Mouse (Mus musculus): ENCODE measurements at regions not wholly inside any gene's neighbourhood (a gene's known extent, or its start where the extent isn't known, plus 50 kb on each side); places are given as distances from the start of the nearest gene placed in this dataset.

GRCm38 (mm10) chr10:56841486-56841885, 464.4 kb downstream of the Gja1 start:
- TF ChIP-seq MAFK (IDR thresholded peaks at IDR 0.05; ENCODE audit: insufficient read depth, low read depth, low read length) (no peak), ZNF384 (IDR thresholded peaks at IDR 0.05; ENCODE audit: low read depth, low read length) (no peak), HCFC1 (IDR thresholded peaks at IDR 0.05; ENCODE audit: borderline replicate concordance, insufficient read depth, low read length) (no peak), CHD2 (IDR thresholded peaks at IDR 0.05; ENCODE audit: low read depth, low read length) (no peak), ZC3H11A (IDR thresholded peaks at IDR 0.05; ENCODE audit: borderline replicate concordance, low read depth, low read length) (no peak)
